Mouse (Mus musculus): ENCODE data around the gene Tspan32. TPM values are rescaled to one million over a fixed set of nuclear protein-coding genes. Genes with fewer than 3 reads are reported as not detected.

The Tspan32 gene
- polyA plus RNA-seq, 1 experiment from 2014 or later: 21.1 TPM

Other genes starting within 250 kb of the Tspan32 start
- 2.2 and 2.4 TPM in 2 replicates for gene Th, start 73.9 kb upstream of the Tspan32 start, polyA plus RNA-seq (2016; fragmentation: Nextera tagmentation; extraction: Ambion mirVana)
- gene Ascl2, start 35.8 kb upstream of the Tspan32 start, polyA plus RNA-seq (2016; fragmentation: Nextera tagmentation; extraction: Ambion mirVana): 1.1 and 1.2 TPM in 2 replicates
- gene Cd81, start 47.7 kb downstream of the Tspan32 start, polyA plus RNA-seq (2016; fragmentation: Nextera tagmentation; extraction: Ambion mirVana): 472 and 583 TPM in 2 replicates
- gene Tssc4, start 64.2 kb downstream of the Tspan32 start, polyA plus RNA-seq (2016; fragmentation: Nextera tagmentation; extraction: Ambion mirVana): 78.0 and 99.5 TPM in 2 replicates
- gene Trpm5, start 89.6 kb downstream of the Tspan32 start, polyA plus RNA-seq (2016; fragmentation: Nextera tagmentation; extraction: Ambion mirVana): 1.1 and 1.5 TPM in 2 replicates
- 5.4 and 10.5 TPM in 2 replicates for gene Kcnq1, start 101.3 kb downstream of the Tspan32 start, polyA plus RNA-seq (2016; fragmentation: Nextera tagmentation; extraction: Ambion mirVana)

All from heart, embryonic 10.5 days (tissue).